Mouse (Mus musculus) kidney, adult 10 weeks (tissue): ENCODE measurements around the gene Haus6. TPM values are rescaled to one million over a fixed set of nuclear protein-coding genes. Genes with fewer than 3 reads are reported as not detected.

Experiments
- polyA plus RNA-seq: library from polyadenylated mRNA; stranded (reverse); fragments of 350-450 nt; fragmentation: Illumina TruSeq; extraction: RNeasy Lipid Tissue Mini Kit (QIAGEN cat#74804); gene quantifications from one replicate; pipeline ENCODE4 v1.2.3, GENCODE M21; 2014; ENCODE audit warnings: low read depth, low replicate concordance

The Haus6 gene
- 10.1 TPM for polyA plus RNA-seq

GRCm38 (mm10) chr4:86611524-86612288, at the start of gene Haus6:
TSS of gene Haus6 (minus strand) at chr4:86612055.

GRCm38 (mm10) chr4:86575283-86575983, 36.4 kb downstream of the Haus6 start, which contains the start of gene Rraga:
TSS of gene Rraga (plus strand) at chr4:86575668.

GRCm38 (mm10) chr4:86558228-86558627, 53.6 kb downstream of the Haus6 start, which contains the start of gene Saxo1:
TSS of gene Saxo1 (minus strand) at chr4:86558328.

Other genes starting within 250 kb of the Haus6 start
- not detected for gene Saxo1, start 53.7 kb downstream of the Haus6 start, polyA plus RNA-seq
- 77.7 TPM for gene Rraga, start 36.4 kb downstream of the Haus6 start, polyA plus RNA-seq
- 13.1 TPM for gene Plin2, start 58.0 kb upstream of the Haus6 start, polyA plus RNA-seq
- gene Dennd4c, start 136.5 kb upstream of the Haus6 start, polyA plus RNA-seq: 37.3 TPM
- gene Rps6, start 245.4 kb upstream of the Haus6 start, polyA plus RNA-seq: 702 TPM